Mouse (Mus musculus) kidney, embryonic 14.5 days (tissue): Measurements from ENCODE around the gene Ino80. TPM values are rescaled to one million over a fixed set of nuclear protein-coding genes. Genes with fewer than 3 reads are reported as not detected.
A peak's percentile ranks its signal among the peaks of the same experiment; 100 is the strongest.

Experiments used
- ATAC-seq: fragments of 200-750 bp; cut with Nextera tagmentation; 2 replicates; pipeline ENCODE4 v1.8.0; 2017; ENCODE audit warnings: moderate number of reproducible peaks, mild to moderate bottlenecking, moderate TSS enrichment, moderate library complexity; ENCODE audit not compliant: low FRiP score, low TSS enrichment
- H3K27ac ChIP-seq: fragments of 300-500 bp; sonication (generic); 2 replicates; pipeline ENCODE4 v1.5.1; 2014; ENCODE audit warnings: low read depth, mild to moderate bottlenecking, low read length, moderate library complexity, mixed read lengths
- H3K27me3 ChIP-seq: fragments of 300-500 bp; sonication (generic); 2 replicates; pipeline ENCODE4 v1.6.1; 2014; ENCODE audit warnings: mild to moderate bottlenecking, low read length; ENCODE audit not compliant: control insufficient read depth, insufficient read depth
- H3K36me3 ChIP-seq: fragments of 300-500 bp; sonication (generic); 2 replicates; pipeline ENCODE4 v1.6.1; 2014; ENCODE audit warnings: low read length, mixed read lengths; ENCODE audit not compliant: control insufficient read depth, insufficient read depth
- H3K4me1 ChIP-seq: fragments of 300-500 bp; sonication (generic); 2 replicates; pipeline ENCODE4 v1.6.1; 2014; ENCODE audit warnings: low read length, mixed read lengths; ENCODE audit not compliant: control insufficient read depth, insufficient read depth
- H3K4me2 ChIP-seq: fragments of 300-500 bp; sonication (generic); replicated peaks from 2 replicates; pipeline ENCODE4 v1.6.1; 2014; ENCODE audit warnings: low read depth, mild to moderate bottlenecking, low read length
- H3K4me3 ChIP-seq: fragments of 300-500 bp; sonication (generic); 2 replicates; pipeline ENCODE4 v1.5.1; 2014; ENCODE audit warnings: mild to moderate bottlenecking, low read length
- H3K9ac ChIP-seq: fragments of 300-500 bp; sonication (generic); 2 replicates; pipeline ENCODE4 v1.6.1; 2014; ENCODE audit warnings: low read depth, mild to moderate bottlenecking, low read length, moderate library complexity
- H3K9me3 ChIP-seq: fragments of 300-500 bp; sonication (generic); 2 replicates; pipeline ENCODE4 v1.6.1; 2016; ENCODE audit warnings: low read length; ENCODE audit not compliant: control insufficient read depth
- WGBS: fragments of 180-500 bp; shearing (Covaris S2); extraction: QIAGEN DNeasy Blood & Tissue Kit; methylation state at CpG from one replicate; pipeline ENCODE4 v1.1.7; 2014; 5-methylcytosine and 5-hydroxymethylcytosine counted together
- polyA plus RNA-seq: library from polyadenylated mRNA; unstranded; fragments of >200 nt; fragmentation: Nextera tagmentation; extraction: Ambion mirVana; gene quantifications from 2 replicates; pipeline ENCODE4 v1.2.1, GENCODE M21; 2014

The Ino80 gene
- polyA plus RNA-seq, 1 experiment from 2014 or later = 8.4 TPM

GRCm38 (mm10) chr2:119411016-119411415, 66.5 kb downstream of the Ino80 start:
- H3K9ac ChIP-seq = no peak overlapping the region
- no peak overlapping the region for H3K27ac ChIP-seq
- H3K36me3 ChIP-seq = peaks cover 78% of the 10 kb centered on the region
- no peak for ATAC-seq
- 86% methylated on average over 5 of the region's 5 CpGs for WGBS
- no peaks in the 10 kb centered on the region for H3K9me3 ChIP-seq
- 0 out of 2 replicates have a peak, but pooled peaks cover 2% of the 10 kb centered on the region for H3K4me1 ChIP-seq
- H3K27me3 ChIP-seq = no peaks in the 10 kb centered on the region
- H3K4me3 ChIP-seq = no peak overlapping the region
- no peak overlapping the region for H3K4me2 ChIP-seq

- Histone ChIP-seq H3K36me3 (peaks cover 80% of the 10 kb centered on the region), H3K4me3 (no peak overlapping the region), H3K4me2 (no peak overlapping the region), H3K27ac (peak overlapping the region; percentile 42; the same call in 1 of the 2 replicates), H3K9ac (no peak overlapping the region), H3K9me3 (no peaks in the 10 kb centered on the region), H3K4me1 (0 out of 2 replicates have a peak, but pooled peaks cover 2% of the 10 kb centered on the region), H3K27me3 (no peaks in the 10 kb centered on the region)
- ATAC-seq = no peak
These were observed 68.8 kb downstream of the Ino80 start for GRCm38 (mm10) chr2:119408733-119409132.

GRCm38 (mm10) chr2:119408278-119408677, 69.2 kb downstream of the Ino80 start:
- Histone ChIP-seq H3K27ac (peak overlapping the region; percentile 42; the same call in 1 of the 2 replicates), H3K4me3 (no peak overlapping the region), H3K27me3 (no peaks in the 10 kb centered on the region), H3K4me2 (no peak overlapping the region), H3K36me3 (peaks cover 79% of the 10 kb centered on the region), H3K9me3 (no peaks in the 10 kb centered on the region), H3K9ac (no peak overlapping the region), H3K4me1 (0 out of 2 replicates have a peak, but pooled peaks cover 2% of the 10 kb centered on the region)
- 61% methylated on average over 8 of the region's 8 CpGs for WGBS
- ATAC-seq = no peak

- Histone ChIP-seq H3K4me3 (no peak overlapping the region), H3K27ac (no peak overlapping the region), H3K27me3 (no peaks in the 10 kb centered on the region), H3K4me1 (no peaks in the 10 kb centered on the region), H3K4me2 (no peak overlapping the region), H3K9ac (no peak overlapping the region), H3K9me3 (no peaks in the 10 kb centered on the region), H3K36me3 (peaks cover 35% of the 10 kb centered on the region)
- no peak for ATAC-seq
These were observed 78.2 kb downstream of the Ino80 start for GRCm38 (mm10) chr2:119399313-119399712.

- 45% methylated on average over 1 of the region's 1 CpGs for WGBS
- no peaks in the 10 kb centered on the region for H3K4me1 ChIP-seq
- no peak overlapping the region for H3K9ac ChIP-seq
- no peak overlapping the region for H3K4me2 ChIP-seq
- no peaks in the 10 kb centered on the region for H3K9me3 ChIP-seq
- no peak for ATAC-seq
- no peak overlapping the region for H3K4me3 ChIP-seq
- H3K36me3 ChIP-seq = peaks cover 32% of the 10 kb centered on the region
- no peaks in the 10 kb centered on the region for H3K27me3 ChIP-seq
- no peak overlapping the region for H3K27ac ChIP-seq
These were observed 78.8 kb downstream of the Ino80 start for GRCm38 (mm10) chr2:119398665-119399064.

GRCm38 (mm10) chr2:119398252-119398651, 79.2 kb downstream of the Ino80 start:
- peaks cover 34% of the 10 kb centered on the region for H3K36me3 ChIP-seq
- no peak overlapping the region for H3K9ac ChIP-seq
- H3K4me1 ChIP-seq = no peaks in the 10 kb centered on the region
- no peaks in the 10 kb centered on the region for H3K9me3 ChIP-seq
- no peak overlapping the region for H3K4me3 ChIP-seq
- no peak for ATAC-seq
- no peak overlapping the region for H3K4me2 ChIP-seq
- WGBS = 85% methylated on average over 5 of the region's 5 CpGs
- H3K27ac ChIP-seq = no peak overlapping the region
- H3K27me3 ChIP-seq = no peaks in the 10 kb centered on the region

GRCm38 (mm10) chr2:119389992-119390391, 87.5 kb downstream of the Ino80 start:
- Histone ChIP-seq H3K4me2 (no peak overlapping the region), H3K9me3 (no peaks in the 10 kb centered on the region), H3K27me3 (no peaks in the 10 kb centered on the region), H3K4me3 (no peak overlapping the region), H3K4me1 (no peaks in the 10 kb centered on the region), H3K36me3 (peaks cover 45% of the 10 kb centered on the region), H3K9ac (no peak overlapping the region), H3K27ac (no peak overlapping the region)
- 93% methylated on average over 4 of the region's 4 CpGs for WGBS
- ATAC-seq = no peak

GRCm38 (mm10) chr2:119388266-119388665, 89.2 kb downstream of the Ino80 start:
- Histone ChIP-seq H3K27me3 (no peaks in the 10 kb centered on the region), H3K27ac (no peak overlapping the region), H3K9me3 (no peaks in the 10 kb centered on the region), H3K4me2 (no peak overlapping the region), H3K36me3 (peaks cover 45% of the 10 kb centered on the region), H3K9ac (no peak overlapping the region), H3K4me1 (no peaks in the 10 kb centered on the region), H3K4me3 (no peak overlapping the region)
- ATAC-seq = no peak
- 94% methylated on average over 1 of the region's 1 CpGs for WGBS

GRCm38 (mm10) chr2:119379455-119379854, 98.0 kb downstream of the Ino80 start:
- H3K4me2 ChIP-seq = no peak overlapping the region
- no peaks in the 10 kb centered on the region for H3K4me1 ChIP-seq
- H3K27me3 ChIP-seq = no peaks in the 10 kb centered on the region
- peaks cover 82% of the 10 kb centered on the region for H3K36me3 ChIP-seq
- H3K27ac ChIP-seq = no peak overlapping the region
- H3K9me3 ChIP-seq = no peaks in the 10 kb centered on the region
- WGBS = 90% methylated on average over 3 of the region's 3 CpGs
- H3K9ac ChIP-seq = no peak overlapping the region
- no peak overlapping the region for H3K4me3 ChIP-seq
- ATAC-seq = no peak
